Mouse (Mus musculus) CH12.LX (cell line): ENCODE results near the gene Myom3. TPM values are rescaled to one million over a fixed set of nuclear protein-coding genes. Genes with fewer than 3 reads are reported as not detected.

Experiments
- DNase-seq: peaks from one replicate; pipeline ENCODE4 v3.0.0-alpha.2; 2013; ENCODE audit errors: extremely low read depth
- H3K27ac ChIP-seq: 2 replicates; pipeline ENCODE4 v1.5.1; 2012; ENCODE audit warnings: low read depth, mild to moderate bottlenecking, control low read depth, moderate library complexity; ENCODE audit not compliant: insufficient read depth
- H3K27me3 ChIP-seq: replicated peaks from 2 replicates; pipeline ENCODE3; 2012; ENCODE audit warnings: inconsistent platforms
- H3K36me3 ChIP-seq, 2 experiments: replicated peaks in 1 of 2; 2 replicates each; pipeline versions ENCODE3 to v1.6.1; 2012; ENCODE audit warnings: inconsistent platforms in 1 of 2, low read length in 1 of 2, mild to moderate bottlenecking in 1 of 2, mixed read lengths in 1 of 2, moderate library complexity in 1 of 2; ENCODE audit not compliant: control insufficient read depth in 1 of 2, insufficient read depth in 1 of 2
- H3K4me1 ChIP-seq, 2 experiments: 2 replicates each; pipeline ENCODE4 v1.6.1; 2012; ENCODE audit warnings: inconsistent platforms in 1 of 2, moderate library complexity in 1 of 2; ENCODE audit not compliant: insufficient read depth in 2 of 2, control insufficient read depth in 1 of 2
- H3K4me2 ChIP-seq: 2 replicates; pipeline ENCODE4 v1.6.1; 2012; ENCODE audit warnings: low read depth, mild to moderate bottlenecking, control low read depth; ENCODE audit not compliant: poor library complexity, insufficient read depth, severe bottlenecking
- H3K4me3 ChIP-seq, 3 experiments: fragments of 150-350 bp in 1 of 3; sonication (generic) in 1 of 3; replicated peaks in 1 of 3; 2 replicates each; pipeline versions ENCODE3 to v1.5.1; 2011 to 2012; ENCODE audit warnings: low read depth in 2 of 3, low read length in 2 of 3, mild to moderate bottlenecking in 2 of 3, moderate library complexity in 2 of 3, control low read depth in 1 of 3, improper control_type of control experiment in 1 of 3, inconsistent platforms in 1 of 3, mixed read lengths in 1 of 3; ENCODE audit not compliant: poor library complexity in 1 of 3
- H3K79me2 ChIP-seq: replicated peaks from 2 replicates; pipeline ENCODE4 v1.6.1; 2012; ENCODE audit warnings: mild to moderate bottlenecking, moderate library complexity; ENCODE audit not compliant: control insufficient read depth, poor library complexity, insufficient read depth, severe bottlenecking; ENCODE audit errors: extremely low read depth
- H3K9ac ChIP-seq: 2 replicates; pipeline ENCODE4 v1.6.1; 2012; ENCODE audit warnings: low read depth, mild to moderate bottlenecking, control low read depth, moderate library complexity; ENCODE audit not compliant: insufficient read depth
- H3K9me3 ChIP-seq: replicated peaks from 2 replicates; pipeline ENCODE3; 2012; ENCODE audit warnings: low read length, inconsistent platforms, mixed read lengths
- BHLHE40 ChIP-seq: IDR thresholded peaks from 2 replicates; pipeline ENCODE4 v1.6.1; 2011; ENCODE audit warnings: mild to moderate bottlenecking, low read depth, low read length, improper control_type of control experiment
- CHD1 ChIP-seq: IDR thresholded peaks from 2 replicates; pipeline ENCODE4 v1.6.1; 2012; ENCODE audit warnings: low read depth, low read length, improper control_type of control experiment, inconsistent platforms
- CHD2 ChIP-seq: IDR thresholded peaks from 2 replicates; pipeline ENCODE4 v1.6.1; 2011; ENCODE audit warnings: low read length, improper control_type of control experiment
- EP300 ChIP-seq: IDR thresholded peaks from 2 replicates; pipeline ENCODE4 v1.6.1; 2011; ENCODE audit warnings: low read length, improper control_type of control experiment
- GABPA ChIP-seq: IDR thresholded peaks from 2 replicates; pipeline ENCODE4 v1.6.1; 2012; ENCODE audit warnings: low read depth, low read length, improper control_type of control experiment, inconsistent platforms; ENCODE audit not compliant: insufficient replicate concordance
- HCFC1 ChIP-seq: IDR thresholded peaks from 2 replicates; pipeline ENCODE4 v1.6.1; 2012; ENCODE audit warnings: low read depth, mild to moderate bottlenecking, inconsistent platforms, low read length, improper control_type of control experiment
- JUND ChIP-seq: conservative IDR thresholded peaks from 2 replicates; pipeline ENCODE4 v1.6.1; 2011; ENCODE audit warnings: low read depth, low read length, improper control_type of control experiment
- KAT2A ChIP-seq: IDR thresholded peaks from 2 replicates; pipeline ENCODE4 v1.6.1; 2012; ENCODE audit warnings: low read length, improper control_type of control experiment, inconsistent platforms; ENCODE audit not compliant: insufficient replicate concordance
- MAFK ChIP-seq: IDR thresholded peaks from 2 replicates; pipeline ENCODE4 v1.6.1; 2011; ENCODE audit warnings: low read length, improper control_type of control experiment; ENCODE audit not compliant: insufficient replicate concordance
- MAZ ChIP-seq: IDR thresholded peaks from 2 replicates; pipeline ENCODE4 v1.6.1; 2012; ENCODE audit warnings: low read depth, mild to moderate bottlenecking, inconsistent platforms, low read length, improper control_type of control experiment, moderate library complexity
- MEF2A ChIP-seq: IDR thresholded peaks from 2 replicates; pipeline ENCODE4 v1.6.1; 2014; ENCODE audit warnings: low read depth, mild to moderate bottlenecking, inconsistent platforms, low read length, improper control_type of control experiment, borderline replicate concordance
- NELFE ChIP-seq: IDR thresholded peaks from 2 replicates; pipeline ENCODE4 v1.6.1; 2011; ENCODE audit warnings: low read depth, low read length, improper control_type of control experiment
- NRF1 ChIP-seq: IDR thresholded peaks from 2 replicates; pipeline ENCODE4 v1.6.1; 2014; ENCODE audit warnings: low read depth, mild to moderate bottlenecking, inconsistent platforms, low read length, improper control_type of control experiment, moderate library complexity
- PAX5 ChIP-seq: IDR thresholded peaks from 2 replicates; pipeline ENCODE4 v1.6.1; 2012; ENCODE audit warnings: low read length, inconsistent platforms, mixed read lengths
- RAD21 ChIP-seq: IDR thresholded peaks from 2 replicates; pipeline ENCODE4 v1.6.1; 2011; ENCODE audit warnings: low read depth, mild to moderate bottlenecking, low read length, improper control_type of control experiment, moderate library complexity
- RCOR1 ChIP-seq: conservative IDR thresholded peaks from 2 replicates; pipeline ENCODE4 v1.6.1; 2012; ENCODE audit warnings: low read depth, mild to moderate bottlenecking, inconsistent platforms, low read length, improper control_type of control experiment
- SIN3A ChIP-seq: IDR thresholded peaks from 2 replicates; pipeline ENCODE4 v1.6.1; 2012; ENCODE audit warnings: low read length, improper control_type of control experiment, inconsistent platforms
- SMC3 ChIP-seq: IDR thresholded peaks from 2 replicates; pipeline ENCODE4 v1.6.1; 2011; ENCODE audit warnings: low read depth, low read length, improper control_type of control experiment
- TBP ChIP-seq: conservative IDR thresholded peaks from 2 replicates; pipeline ENCODE4 v1.6.1; 2011; ENCODE audit warnings: low read depth, low read length, improper control_type of control experiment
- TCF12 ChIP-seq: IDR thresholded peaks from 2 replicates; pipeline ENCODE4 v1.6.1; 2014; ENCODE audit warnings: low read depth, mild to moderate bottlenecking, inconsistent platforms, low read length, improper control_type of control experiment
- USF1 ChIP-seq: IDR thresholded peaks from 2 replicates; pipeline ENCODE4 v1.6.1; 2014; ENCODE audit warnings: low read depth, mild to moderate bottlenecking, inconsistent platforms, low read length, improper control_type of control experiment
- USF2 ChIP-seq: conservative IDR thresholded peaks from 2 replicates; pipeline ENCODE4 v1.6.1; 2011; ENCODE audit warnings: low read depth, low read length, improper control_type of control experiment
- ZC3H11A ChIP-seq: IDR thresholded peaks from 2 replicates; pipeline ENCODE4 v1.6.1; 2012; ENCODE audit warnings: low read depth, mild to moderate bottlenecking, inconsistent platforms, low read length, improper control_type of control experiment
- ZKSCAN1 ChIP-seq: IDR thresholded peaks from 2 replicates; pipeline ENCODE4 v1.6.1; 2012; ENCODE audit warnings: low read depth, inconsistent platforms, low read length, improper control_type of control experiment, borderline replicate concordance
- dilution Hi-C: fragments of 300-500 bp; cut with MboI; formaldehyde crosslinking; loops from 2 replicates; pipeline ENCODE4 v1.14.3; 2020; ENCODE audit warnings: low sequenced_read_pairs; ENCODE audit not compliant: extremely low pct_unique_long_range_greater_than_20kb, extremely low pct_ligation_motif_present
- in situ Hi-C: fragments of 300-500 bp; cut with MboI; formaldehyde crosslinking; loops from 3 replicates; pipeline ENCODE4 v1.14.3; 2019; ENCODE audit warnings: low sequenced_read_pairs, low pct_ligation_motif_present, low pct_unique_long_range_greater_than_20kb, mixed read lengths
- polyA plus RNA-seq: library from polyadenylated mRNA; unstranded; fragments of >175 nt; gene quantifications from 2 replicates; pipeline ENCODE4 v1.2.1, GENCODE M21; 2012; ENCODE audit warnings: low read depth; ENCODE audit not compliant: insufficient read length
- total RNA-seq, 2 experiments: library from RNA; depleted of rRNA; stranded (reverse); fragments of 300-350 nt in 1 of 2; fragments of >200 nt in 1 of 2; gene quantifications; 2 replicates each; pipeline ENCODE4 v1.2.3; 2012 to 2014

Myom3 gene
- total and polyA plus RNA-seq, 3 experiments, result 0.04 TPM; not detected in 2

DNA sequence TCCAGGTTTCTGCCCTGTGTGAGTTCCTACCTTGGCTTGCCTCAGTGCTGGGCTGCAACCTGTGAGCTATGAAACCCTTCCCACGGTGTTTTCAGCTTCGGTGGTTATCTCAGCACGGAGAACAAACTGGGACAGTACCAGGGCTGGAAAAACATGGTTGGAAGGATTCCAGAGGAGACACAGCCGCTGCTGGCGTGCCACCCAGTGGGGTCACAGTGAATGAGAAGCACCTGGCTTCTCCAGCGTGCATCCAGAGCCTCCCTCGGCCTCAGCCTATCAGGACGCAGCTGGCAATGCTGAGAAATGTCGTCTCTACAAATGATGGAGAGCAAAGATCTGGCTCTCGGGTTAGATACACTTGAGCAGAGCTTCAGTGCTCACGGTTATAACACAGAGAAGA lies 33.1 kb upstream of the Myom3 start:
- in situ Hi-C loops (loop anchor here (5.0 kb wide), 1 partner anchor 41 kb away; no protein-coding TSS in a partner anchor), dilution Hi-C loops (no loop called here)
- peaks cover 16% of the 10 kb centered on the region for H3K9me3 ChIP-seq
- TF ChIP-seq HCFC1 (no peak), NELFE (no peak), MEF2A (no peak), RCOR1 (no peak), KAT2A (no peak), PAX5 (no peak), TBP (no peak), GABPA (no peak), BHLHE40 (no peak)
- no peak overlapping the region for H3K27ac ChIP-seq
- no peaks in the 10 kb centered on the region for H3K4me1 ChIP-seq
- H3K4me3 ChIP-seq, result no peak overlapping the region
- no peaks in the 10 kb centered on the region for H3K79me2 ChIP-seq
- H3K4me2 ChIP-seq, result no peak overlapping the region
- H3K27me3 ChIP-seq, result peaks cover 54% of the 10 kb centered on the region
- no peaks in the 10 kb centered on the region for H3K36me3 ChIP-seq
- DNase-seq, result no peak
- no peak overlapping the region for H3K9ac ChIP-seq

DNA sequence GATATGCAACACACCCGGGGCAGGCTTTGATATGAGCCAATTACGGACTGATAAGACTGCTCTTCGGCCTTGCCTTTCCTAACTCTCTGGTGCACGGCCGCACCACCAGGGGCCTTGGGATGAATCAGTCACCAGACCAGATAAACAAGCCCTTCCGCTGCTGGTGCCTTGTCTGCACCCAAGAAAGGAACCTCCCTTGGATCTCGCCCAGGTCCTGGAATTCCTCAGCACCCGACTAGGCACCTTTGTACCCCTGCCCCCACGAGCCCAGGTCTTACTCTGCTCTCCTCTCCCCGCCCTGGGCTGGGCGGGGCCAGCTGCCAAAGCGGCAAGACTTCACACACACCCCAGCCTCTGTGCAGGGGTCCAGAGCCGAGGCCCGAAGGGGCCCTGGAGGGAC lies 31.7 kb upstream of the Myom3 start, which contains the start of gene Il22ra1:
Il22ra1 (plus strand) TSS at position 356 of the 400 bp plus-strand sequence.
- TF ChIP-seq CHD2 (no peak), SIN3A (no peak), TBP (no peak), RCOR1 (no peak), EP300 (no peak), JUND (no peak), MAFK (no peak), USF2 (no peak), GABPA (no peak), MAZ (no peak), ZC3H11A (no peak), TCF12 (no peak), NELFE (no peak), USF1 (no peak), NRF1 (no peak), CHD1 (no peak), ZKSCAN1 (no peak), RAD21 (no peak), MEF2A (no peak), SMC3 (no peak)
- in situ Hi-C loops, result loop anchor here (5.0 kb wide), 1 partner anchor 39 kb away; no protein-coding TSS in a partner anchor
- H3K79me2 ChIP-seq, result no peaks in the 10 kb centered on the region
- no peak within 1 kb of the TSS for H3K4me3 ChIP-seq
- peaks cover 55% of the 10 kb centered on the region for H3K27me3 ChIP-seq
- no peak within 1 kb of the TSS for H3K27ac ChIP-seq
- no peak within 1 kb of the TSS; the same call in 1 of the 2 replicates for H3K4me2 ChIP-seq
- no peaks in the 10 kb centered on the region for H3K4me1 ChIP-seq
- H3K36me3 ChIP-seq, result no peaks in the 10 kb centered on the region
- peaks cover 12% of the 10 kb centered on the region for H3K9me3 ChIP-seq
- no peak within 1 kb of the TSS for H3K9ac ChIP-seq
- dilution Hi-C loops, result no loop called here
- no peak for DNase-seq
